Mouse (Mus musculus) midbrain, embryonic 16.5 days (tissue): ENCODE measurements around the gene Mkrn2os. TPM values are rescaled to one million over a fixed set of nuclear protein-coding genes. Genes with fewer than 3 reads are reported as not detected.

ENCODE experiments used
- ATAC-seq: fragments of 200-750 bp; cut with Nextera tagmentation; 2 replicates; pipeline ENCODE4 v1.8.0; 2017; ENCODE audit warnings: moderate TSS enrichment
- H3K27ac ChIP-seq: fragments of 300-500 bp; sonication (generic); 2 replicates; pipeline ENCODE4 v1.5.1; 2014; ENCODE audit warnings: mild to moderate bottlenecking, low read length, mixed read lengths
- H3K27me3 ChIP-seq: fragments of 300-500 bp; sonication (generic); 2 replicates; pipeline ENCODE4 v1.6.1; 2014; ENCODE audit warnings: low read depth, low read length, mixed read lengths; ENCODE audit not compliant: control insufficient read depth, insufficient read depth
- H3K36me3 ChIP-seq: fragments of 300-500 bp; sonication (generic); 2 replicates; pipeline ENCODE4 v1.6.1; 2014; ENCODE audit warnings: mild to moderate bottlenecking, low read length, moderate library complexity, mixed read lengths; ENCODE audit not compliant: control insufficient read depth, insufficient read depth
- H3K4me1 ChIP-seq: fragments of 300-500 bp; sonication (generic); 2 replicates; pipeline ENCODE4 v1.6.1; 2014; ENCODE audit warnings: mild to moderate bottlenecking, low read length, mixed read lengths; ENCODE audit not compliant: control insufficient read depth, insufficient read depth
- H3K4me2 ChIP-seq: fragments of 300-500 bp; sonication (generic); 2 replicates; pipeline ENCODE4 v1.6.1; 2014; ENCODE audit warnings: mild to moderate bottlenecking, low read length, mixed read lengths
- H3K4me3 ChIP-seq: fragments of 300-500 bp; sonication (generic); 2 replicates; pipeline ENCODE4 v1.5.1; 2014; ENCODE audit warnings: low read depth, mild to moderate bottlenecking, low read length, moderate library complexity, mixed read lengths
- H3K9ac ChIP-seq: fragments of 300-500 bp; sonication (generic); 2 replicates; pipeline ENCODE4 v1.6.1; 2014; ENCODE audit warnings: low read depth, low read length, mixed read lengths
- H3K9me3 ChIP-seq: fragments of 300-500 bp; sonication (generic); replicated peaks from 2 replicates; pipeline ENCODE4 v1.6.1; 2014; ENCODE audit warnings: mild to moderate bottlenecking, low read length, mixed read lengths; ENCODE audit not compliant: control insufficient read depth, poor library complexity, severe bottlenecking
- WGBS: fragments of 180-500 bp; shearing (Covaris S2); extraction: QIAGEN DNeasy Blood & Tissue Kit; methylation state at CpG from one replicate; pipeline ENCODE4 v1.1.7; 2014; 5-methylcytosine and 5-hydroxymethylcytosine counted together
- polyA plus RNA-seq: library from polyadenylated mRNA; unstranded; fragments of >200 nt; fragmentation: Nextera tagmentation; extraction: Ambion mirVana; gene quantifications from 2 replicates; pipeline ENCODE4 v1.2.1, GENCODE M21; 2015

Mkrn2os gene
- polyA plus RNA-seq, 1 experiment from 2014 or later = 0.46 TPM

DNA sequence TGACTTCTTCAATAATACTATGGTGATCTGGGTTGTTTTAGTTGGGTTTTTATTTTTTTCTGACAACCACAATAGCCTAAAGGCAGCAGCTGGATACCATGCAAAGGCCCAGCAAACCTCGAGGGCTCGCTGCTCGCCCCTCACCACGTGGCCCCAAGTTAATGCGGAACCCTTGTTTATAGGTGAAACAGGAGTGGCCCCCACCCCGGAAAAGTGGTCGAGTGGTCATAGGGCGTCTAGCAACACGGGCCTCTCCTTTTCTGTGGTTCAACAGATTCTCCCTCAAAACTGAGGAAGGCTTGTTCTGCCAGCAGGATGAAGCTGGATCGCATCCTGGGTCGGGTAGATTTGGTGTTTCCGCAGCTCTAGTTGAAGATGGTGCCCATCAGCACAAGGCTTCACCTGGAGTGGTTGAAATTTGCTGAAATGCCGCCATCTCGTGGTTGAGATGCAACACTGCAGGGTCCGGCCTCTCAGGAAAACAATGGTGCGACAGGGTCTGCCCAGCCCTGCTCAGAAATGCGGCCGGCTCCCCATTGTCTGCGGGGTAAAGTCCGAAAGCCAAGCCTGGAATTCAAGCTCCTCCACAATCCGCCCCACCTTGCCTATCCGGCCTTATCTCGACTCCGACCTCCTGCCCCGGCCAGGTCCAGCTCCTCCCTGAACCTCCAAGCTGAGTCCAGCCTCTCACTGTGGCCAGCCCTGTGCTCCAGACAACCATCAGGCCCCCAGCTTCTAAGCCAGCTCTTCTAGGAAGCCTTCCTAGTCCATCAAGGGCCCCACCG is 53.5 kb downstream of the Mkrn2os start:
- Histone ChIP-seq H3K27me3 (no peaks in the 10 kb centered on the region), H3K9ac (peak overlapping the region; percentile 73), H3K36me3 (no peaks in the 10 kb centered on the region), H3K9me3 (no peaks in the 10 kb centered on the region), H3K4me3 (peak overlapping the region; percentile 34), H3K4me1 (peaks cover 3% of the 10 kb centered on the region), H3K4me2 (peak overlapping the region; percentile 70), H3K27ac (no peak overlapping the region)
- peak; percentile 84 for ATAC-seq
- 22% methylated on average over 26 of the region's 26 CpGs for WGBS

DNA sequence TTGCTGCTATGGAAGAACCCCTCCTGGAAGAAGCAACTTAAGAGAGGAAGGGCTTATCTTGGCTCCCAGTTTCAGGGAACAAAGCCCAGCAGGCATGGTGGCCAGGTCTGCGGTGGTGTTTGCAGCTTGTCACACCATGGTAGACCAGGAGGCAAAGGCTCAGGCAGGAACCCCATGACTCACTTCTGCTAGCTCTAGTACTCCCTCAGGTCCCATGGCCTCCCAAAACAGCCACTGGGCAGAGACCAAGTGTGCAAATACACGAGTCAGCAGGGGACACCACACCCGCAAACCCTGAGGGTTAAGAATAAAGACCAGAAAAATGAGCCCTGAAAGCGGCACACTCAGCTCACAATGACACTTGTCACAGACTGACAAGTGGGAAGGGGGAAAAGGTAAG is 56.2 kb downstream of the Mkrn2os start:
- 66% methylated on average over 4 of the region's 4 CpGs for WGBS
- Histone ChIP-seq H3K4me2 (no peak overlapping the region), H3K4me1 (peaks cover 3% of the 10 kb centered on the region), H3K4me3 (no peak overlapping the region), H3K36me3 (no peaks in the 10 kb centered on the region), H3K9ac (no peak overlapping the region), H3K27ac (no peak overlapping the region), H3K9me3 (no peaks in the 10 kb centered on the region), H3K27me3 (no peaks in the 10 kb centered on the region)
- no peak for ATAC-seq

DNA sequence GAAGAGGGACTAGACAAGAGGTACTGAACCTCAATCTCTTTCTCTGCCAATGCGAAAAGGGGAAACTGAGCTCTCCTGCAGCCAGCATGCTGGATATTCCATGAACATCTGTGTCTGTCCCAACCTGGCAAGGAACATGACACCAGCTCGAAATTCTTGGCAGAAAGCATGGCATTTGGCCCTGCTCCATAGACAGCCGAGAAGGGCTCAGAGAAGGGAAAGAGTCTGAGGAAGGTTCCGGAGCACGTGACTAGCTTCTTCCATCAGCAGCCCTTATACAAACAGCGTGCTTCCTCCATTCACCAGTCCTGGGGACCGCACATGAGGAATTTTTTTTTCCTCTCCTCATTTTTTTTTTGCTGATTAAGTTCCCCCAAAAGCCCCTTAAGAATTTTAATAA is 57.8 kb downstream of the Mkrn2os start:
- Histone ChIP-seq H3K4me2 (no peak overlapping the region), H3K27me3 (no peaks in the 10 kb centered on the region), H3K4me3 (no peak overlapping the region), H3K36me3 (no peaks in the 10 kb centered on the region), H3K9ac (no peak overlapping the region), H3K4me1 (peaks cover 3% of the 10 kb centered on the region), H3K27ac (no peak overlapping the region), H3K9me3 (no peaks in the 10 kb centered on the region)
- WGBS = 84% methylated on average over 7 of the region's 7 CpGs
- no peak for ATAC-seq

Other genes starting within 250 kb of the Mkrn2os start
- 0.39 and 0.53 TPM in 2 replicates for gene Pparg, start 231.6 kb downstream of the Mkrn2os start, polyA plus RNA-seq
- gene Tsen2, start 47.9 kb downstream of the Mkrn2os start, polyA plus RNA-seq = 34.2 and 36.5 TPM in 2 replicates
- 31.9 and 35.9 TPM in 2 replicates for gene Mkrn2, start 9.3 kb upstream of the Mkrn2os start, polyA plus RNA-seq
- gene Raf1, start 84.1 kb upstream of the Mkrn2os start, polyA plus RNA-seq = 127 and 136 TPM in 2 replicates
- gene Tmem40, start 169.8 kb upstream of the Mkrn2os start, polyA plus RNA-seq = 0.85 and 1.3 TPM in 2 replicates
- gene Cand2, start 182.0 kb upstream of the Mkrn2os start, polyA plus RNA-seq = 9.8 and 10.3 TPM in 2 replicates
- 855 and 922 TPM in 2 replicates for gene Rpl32, start 216.2 kb upstream of the Mkrn2os start, polyA plus RNA-seq
- 3.1 and 3.2 TPM in 2 replicates for gene Efcab12, start 245.8 kb upstream of the Mkrn2os start, polyA plus RNA-seq